Mouse (Mus musculus) adrenal gland, postnatal 25 days (tissue): ENCODE measurements around the gene Tmem98. TPM values are rescaled to one million over a fixed set of nuclear protein-coding genes. Genes with fewer than 3 reads are reported as not detected.
A peak's percentile ranks its signal among the peaks of the same experiment; 100 is the strongest.

ENCODE experiments used
- DNase-seq: peaks from one replicate; pipeline ENCODE4 v3.0.0; 2021; ENCODE audit warnings: mixed read lengths
- total RNA-seq: library from RNA; stranded (reverse); gene quantifications from 2 replicates; pipeline ENCODE4 v1.2.3, GENCODE M21; 2021

Gene Tmem98
- total RNA-seq, 1 experiment from 2014 or later: 67.8 TPM

- no peak for DNase-seq
Measured at GRCm38 (mm10) chr11:80790413-80790812, 19.6 kb upstream of the Tmem98 start.

GRCm38 (mm10) chr11:80791677-80792432 is 18.1 kb upstream of the Tmem98 start:
- DNase-seq: no peak

- DNase-seq: no peak
Measured at GRCm38 (mm10) chr11:80793386-80793785, 16.6 kb upstream of the Tmem98 start.

- no peak for DNase-seq
Measured at GRCm38 (mm10) chr11:80794290-80794689, 15.7 kb upstream of the Tmem98 start.

- peak; percentile 47 for DNase-seq
Measured at GRCm38 (mm10) chr11:80795431-80795830, 14.5 kb upstream of the Tmem98 start.

GRCm38 (mm10) chr11:80799979-80800378 is 10.0 kb upstream of the Tmem98 start:
- peak; percentile 25 for DNase-seq

GRCm38 (mm10) chr11:80802706-80803105 is 7.3 kb upstream of the Tmem98 start:
- no peak for DNase-seq

GRCm38 (mm10) chr11:80808551-80809070 is 1.4 kb upstream of the Tmem98 start:
- DNase-seq: no peak

GRCm38 (mm10) chr11:80809666-80809992 is 346 bp upstream of the Tmem98 start:
- no peak for DNase-seq

GRCm38 (mm10) chr11:80811156-80811555 is 1.2 kb downstream of the Tmem98 start:
- no peak for DNase-seq

GRCm38 (mm10) chr11:80815354-80815753 is 5.4 kb downstream of the Tmem98 start:
- no peak for DNase-seq

- peak; percentile 66 for DNase-seq
Measured at GRCm38 (mm10) chr11:80818060-80818697, 8.2 kb downstream of the Tmem98 start.

GRCm38 (mm10) chr11:80820085-80820484 is 10.1 kb downstream of the Tmem98 start:
- DNase-seq: no peak

- peak; percentile 12 for DNase-seq
Measured at GRCm38 (mm10) chr11:80821296-80821695, 11.3 kb downstream of the Tmem98 start.

- DNase-seq: no peak
Measured at GRCm38 (mm10) chr11:80821794-80822193, 11.8 kb downstream of the Tmem98 start.

GRCm38 (mm10) chr11:80835395-80835794 is 25.4 kb downstream of the Tmem98 start:
- DNase-seq: no peak

GRCm38 (mm10) chr11:80835841-80836240 is 25.9 kb downstream of the Tmem98 start:
- no peak for DNase-seq

- no peak for DNase-seq
Measured at GRCm38 (mm10) chr11:80838724-80839123, 28.7 kb downstream of the Tmem98 start.

- no peak for DNase-seq
Measured at GRCm38 (mm10) chr11:80843435-80843834, 33.5 kb downstream of the Tmem98 start.

- DNase-seq: no peak
Measured at GRCm38 (mm10) chr11:80845486-80845885, 35.5 kb downstream of the Tmem98 start.

- DNase-seq: no peak
Measured at GRCm38 (mm10) chr11:80846115-80846514, 36.1 kb downstream of the Tmem98 start.

- no peak for DNase-seq
Measured at GRCm38 (mm10) chr11:80848131-80848530, 38.2 kb downstream of the Tmem98 start.

GRCm38 (mm10) chr11:80851859-80852258 is 41.9 kb downstream of the Tmem98 start:
- no peak for DNase-seq

GRCm38 (mm10) chr11:80853014-80853413 is 43.0 kb downstream of the Tmem98 start:
- DNase-seq: no peak
